Mouse (Mus musculus): Measurements from ENCODE around the gene Mtmr3.

DNA sequence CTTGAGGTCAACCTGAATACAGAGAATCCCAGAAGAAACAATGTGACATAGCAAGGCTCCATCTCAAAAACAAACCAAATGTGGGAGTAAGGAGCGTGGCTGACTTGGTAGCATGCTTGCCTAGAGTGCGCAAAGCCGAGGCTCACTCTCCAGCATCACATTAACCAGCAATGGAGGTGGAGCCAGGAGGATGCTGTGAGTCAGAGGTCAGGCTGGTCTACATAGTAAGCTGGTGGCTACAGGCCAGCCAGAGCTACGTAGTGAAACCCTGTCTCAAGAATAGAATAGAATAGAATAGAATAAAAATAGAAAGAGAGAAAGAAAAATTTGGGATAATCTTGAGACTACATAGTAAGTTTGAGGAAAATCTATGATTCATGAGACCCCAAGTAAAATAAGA is 27.2 kb upstream of the Mtmr3 start:
- TF ChIP-seq POLR2A (IDR thresholded peaks at IDR 0.05; ENCODE audit: low read depth, low read length) = no peak
- no peak for TF ChIP-seq CTCF (IDR thresholded peaks at IDR 0.05; ENCODE audit: extremely low read depth, insufficient read depth, insufficient read length, insufficient replicate concordance)
